Comparison of ENCODE assay signal across 17 mouse cellular contexts in genomic region chr13:112853710-112854316, GRCm38 (mm10). TPM values are rescaled to one million over a fixed set of nuclear protein-coding genes. Genes with fewer than 3 reads are reported as not detected.
A peak's percentile ranks its signal among the peaks of the same experiment; 100 is the strongest.
DNase-seq lines count a peak whose midpoint lies in the region; ATAC-seq and TF ChIP-seq lines count a peak whose summit lies in the region.
"Had no signal": no experiment of that assay in that cellular context is flagged by ENCODE, and none has a peak within 500 bp of the region (broad histone marks: within the 10 kb centered on the region; RNA-seq: fewer than 3 reads in every experiment).

No protein-coding gene starts in this region.

- H3K9ac ChIP-seq in forebrain, embryonic 12.5 days = no peak overlapping the region
- no peak overlapping the region for H3K9ac ChIP-seq in forebrain, embryonic 13.5 days
- no peak overlapping the region for H3K9ac ChIP-seq in midbrain, embryonic 11.5 days (ENCODE audit: low read length)
- no peak overlapping the region for H3K9ac ChIP-seq in midbrain, embryonic 16.5 days (ENCODE audit: low read depth, low read length)
- H3K9ac ChIP-seq in hindbrain, embryonic 13.5 days = no peak overlapping the region
- no peak overlapping the region for H3K9ac ChIP-seq in neural tube, embryonic 13.5 days
- H3K9ac ChIP-seq: liver, embryonic 15.5 days had no signal

- no peaks in the 10 kb centered on the region for H3K9me3 ChIP-seq in forebrain, embryonic 12.5 days
- no peaks in the 10 kb centered on the region for H3K9me3 ChIP-seq in forebrain, embryonic 13.5 days (replicated peaks)
- no peaks in the 10 kb centered on the region for H3K9me3 ChIP-seq in midbrain, embryonic 11.5 days (ENCODE audit: control insufficient read depth, low read length)
- no peaks in the 10 kb centered on the region for H3K9me3 ChIP-seq in midbrain, embryonic 16.5 days (replicated peaks; ENCODE audit: control insufficient read depth, low read length, poor library complexity, severe bottlenecking)
- no peaks in the 10 kb centered on the region for H3K9me3 ChIP-seq in hindbrain, embryonic 13.5 days
- H3K9me3 ChIP-seq in neural tube, embryonic 13.5 days = no peaks in the 10 kb centered on the region
- H3K9me3 ChIP-seq: liver, embryonic 15.5 days had no signal

- no peaks in the 10 kb centered on the region for H3K36me3 ChIP-seq in forebrain, embryonic 12.5 days (replicated peaks)
- H3K36me3 ChIP-seq in forebrain, embryonic 13.5 days (ENCODE audit: poor library complexity, severe bottlenecking) = peaks cover 6% of the 10 kb centered on the region; the same call in 1 of the 2 replicates
- no peaks in the 10 kb centered on the region for H3K36me3 ChIP-seq in midbrain, embryonic 11.5 days (ENCODE audit: control insufficient read depth, insufficient read depth, low read length)
- 0 out of 2 replicates have a peak, but pooled peaks cover 2% of the 10 kb centered on the region for H3K36me3 ChIP-seq in midbrain, embryonic 16.5 days (ENCODE audit: control insufficient read depth, insufficient read depth, low read length)
- H3K36me3 ChIP-seq in hindbrain, embryonic 13.5 days = peaks cover 9% of the 10 kb centered on the region
- H3K36me3 ChIP-seq in neural tube, embryonic 13.5 days = peaks cover 9% of the 10 kb centered on the region; the same call in 1 of the 2 replicates

- TF ChIP-seq CTCF in left cerebral cortex, adult 2 months (IDR thresholded peaks at IDR 0.05) = no peak

- H3K27me3 ChIP-seq in forebrain, embryonic 12.5 days = no peaks in the 10 kb centered on the region
- H3K27me3 ChIP-seq in forebrain, embryonic 13.5 days = no peaks in the 10 kb centered on the region
- no peaks in the 10 kb centered on the region for H3K27me3 ChIP-seq in midbrain, embryonic 11.5 days (ENCODE audit: control insufficient read depth, insufficient read depth, low read length)
- no peaks in the 10 kb centered on the region for H3K27me3 ChIP-seq in midbrain, embryonic 16.5 days (ENCODE audit: control insufficient read depth, insufficient read depth, low read depth, low read length)
- H3K27me3 ChIP-seq in hindbrain, embryonic 13.5 days = no peaks in the 10 kb centered on the region
- no peaks in the 10 kb centered on the region for H3K27me3 ChIP-seq in neural tube, embryonic 13.5 days
- H3K27me3 ChIP-seq: liver, embryonic 15.5 days; Patski had no signal

- intact Hi-C loops in left cerebral cortex, adult 2 months (cut with DNase I) = no loop called here

- H3K27ac ChIP-seq in forebrain, embryonic 12.5 days = no peak overlapping the region
- no peak overlapping the region for H3K27ac ChIP-seq in forebrain, embryonic 13.5 days
- H3K27ac ChIP-seq in midbrain, embryonic 11.5 days (ENCODE audit: low read depth, low read length) = no peak overlapping the region
- no peak overlapping the region for H3K27ac ChIP-seq in midbrain, embryonic 16.5 days (ENCODE audit: low read length)
- H3K27ac ChIP-seq in hindbrain, embryonic 13.5 days = no peak overlapping the region
- no peak overlapping the region for H3K27ac ChIP-seq in neural tube, embryonic 13.5 days (replicated peaks)
- H3K27ac ChIP-seq in left cerebral cortex, adult 2 months = no peak overlapping the region
- H3K27ac ChIP-seq: liver, embryonic 15.5 days had no signal

- no peak overlapping the region for H3K4me3 ChIP-seq in forebrain, embryonic 12.5 days (replicated peaks)
- no peak overlapping the region for H3K4me3 ChIP-seq in forebrain, embryonic 13.5 days
- H3K4me3 ChIP-seq in midbrain, embryonic 11.5 days (ENCODE audit: low read depth, low read length) = no peak overlapping the region
- H3K4me3 ChIP-seq in midbrain, embryonic 16.5 days (ENCODE audit: low read depth, low read length) = no peak overlapping the region
- no peak overlapping the region for H3K4me3 ChIP-seq in hindbrain, embryonic 13.5 days
- no peak overlapping the region for H3K4me3 ChIP-seq in neural tube, embryonic 13.5 days
- no peak overlapping the region for H3K4me3 ChIP-seq in left cerebral cortex, adult 2 months
- H3K4me3 ChIP-seq: erythroblast, embryonic 14.5 days; liver, embryonic 15.5 days; myocyte had no signal

- ATAC-seq in forebrain, embryonic 12.5 days (ENCODE audit: low FRiP score) = peak; percentile 41; the same call in 1 of the 2 replicates
- ATAC-seq in forebrain, embryonic 13.5 days = no peak
- no peak for ATAC-seq in midbrain, embryonic 11.5 days (ENCODE audit: low FRiP score)
- ATAC-seq in midbrain, embryonic 16.5 days = no peak
- peak; percentile 43; the same call in 1 of the 2 replicates for ATAC-seq in hindbrain, embryonic 13.5 days (ENCODE audit: low FRiP score)
- peak; percentile 47; the same call in 1 of the 2 replicates for ATAC-seq in neural tube, embryonic 13.5 days (ENCODE audit: low read depth)
- ATAC-seq: activated CD4-positive, CD25-positive, alpha-beta regulatory T cell, adult 4 months; Patski had no signal

- WGBS in forebrain, embryonic 12.5 days = 32% methylated on average over 17 of the region's 17 CpGs
- 14% methylated on average over 17 of the region's 17 CpGs for WGBS in forebrain, embryonic 13.5 days
- 48% methylated on average over 17 of the region's 17 CpGs for WGBS in midbrain, embryonic 11.5 days
- 37% methylated on average over 17 of the region's 17 CpGs for WGBS in midbrain, embryonic 16.5 days
- WGBS in hindbrain, embryonic 13.5 days = 28% methylated on average over 17 of the region's 17 CpGs
- 38% methylated on average over 17 of the region's 17 CpGs for WGBS in neural tube, embryonic 13.5 days

- H3K4me2 ChIP-seq in forebrain, embryonic 12.5 days = peak overlapping the region; percentile 29; the same call in 1 of the 2 replicates
- no peak overlapping the region for H3K4me2 ChIP-seq in forebrain, embryonic 13.5 days
- no peak overlapping the region for H3K4me2 ChIP-seq in midbrain, embryonic 11.5 days
- no peak overlapping the region for H3K4me2 ChIP-seq in midbrain, embryonic 16.5 days (ENCODE audit: low read length)
- H3K4me2 ChIP-seq in hindbrain, embryonic 13.5 days = no peak overlapping the region
- H3K4me2 ChIP-seq in neural tube, embryonic 13.5 days = no peak overlapping the region
- H3K4me2 ChIP-seq: liver, embryonic 15.5 days had no signal

- peaks cover 6% of the 10 kb centered on the region for H3K4me1 ChIP-seq in forebrain, embryonic 12.5 days
- H3K4me1 ChIP-seq in forebrain, embryonic 13.5 days = peaks cover 7% of the 10 kb centered on the region; the same call in 1 of the 2 replicates
- peaks cover 2% of the 10 kb centered on the region; the same call in 1 of the 2 replicates for H3K4me1 ChIP-seq in midbrain, embryonic 11.5 days (ENCODE audit: control insufficient read depth, insufficient read depth, low read length)
- H3K4me1 ChIP-seq in midbrain, embryonic 16.5 days (ENCODE audit: control insufficient read depth, insufficient read depth, low read length) = no peaks in the 10 kb centered on the region
- peaks cover 11% of the 10 kb centered on the region; the same call in 1 of the 2 replicates for H3K4me1 ChIP-seq in hindbrain, embryonic 13.5 days (replicated peaks)
- peaks cover 8% of the 10 kb centered on the region for H3K4me1 ChIP-seq in neural tube, embryonic 13.5 days (replicated peaks)

- peak; percentile 87 for DNase-seq in midbrain, embryonic 11.5 days (ENCODE audit: low spot score, missing footprints)
- DNase-seq in heart, adult 9 months (ENCODE audit: low spot score in 2 of 2) = no peak
- DNase-seq in left cerebral cortex, adult 2 months (ENCODE audit: extremely low spot score in 1 of 2, low spot score in 2 of 2) = no peak
- DNase-seq: cerebellum, postnatal 14 days; heart, postnatal 4 days; kidney, adult 2 months; thymus, postnatal 36 days had no signal

RNA-seq across cellular contexts. Expression of gene Plpp1, which starts 53.2 kb away (rescaled TPM):
- 17.8 and 19.1 TPM in 2 replicates for polyA plus RNA-seq in forebrain, embryonic 12.5 days (2016; fragmentation: Nextera tagmentation; extraction: Ambion mirVana)
- 20.6 and 27.0 TPM in 2 replicates for polyA plus RNA-seq in forebrain, embryonic 13.5 days (2015; fragmentation: Nextera tagmentation; extraction: Ambion mirVana)
- 19.1 and 20.1 TPM in 2 replicates for polyA plus RNA-seq in midbrain, embryonic 11.5 days (2014; fragmentation: Nextera tagmentation; extraction: Ambion mirVana)
- polyA plus RNA-seq in midbrain, embryonic 16.5 days (2015; fragmentation: Nextera tagmentation; extraction: Ambion mirVana) = 58.7 and 69.5 TPM in 2 replicates
- 51.7 and 53.3 TPM in 2 replicates for polyA plus RNA-seq in hindbrain, embryonic 13.5 days (2015; fragmentation: Nextera tagmentation; extraction: Ambion mirVana)
- polyA plus RNA-seq in neural tube, embryonic 13.5 days (2015; fragmentation: Nextera tagmentation; extraction: Ambion mirVana) = 49.3 and 52.7 TPM in 2 replicates
- total RNA-seq in left cerebral cortex, adult 2 months (2021) = 10 to 100 TPM; 26.8 to 27.4 TPM

Comparison
In these comparisons a context has a peak if more than half of its experiments do, and no peak if none do; other contexts are left out.
1. ATAC-seq: peak in forebrain, embryonic 12.5 days (single experiment), hindbrain, embryonic 13.5 days (single experiment) and neural tube, embryonic 13.5 days (single experiment); none in forebrain, embryonic 13.5 days (single experiment), midbrain, embryonic 11.5 days (single experiment) and midbrain, embryonic 16.5 days (single experiment).